Mouse (Mus musculus): ENCODE results near the gene Ankrd44. TPM values are rescaled to one million over a fixed set of nuclear protein-coding genes. Genes with fewer than 3 reads are reported as not detected.

The Ankrd44 gene
- polyA plus RNA-seq, 1 experiment: 73.9 TPM

DNA sequence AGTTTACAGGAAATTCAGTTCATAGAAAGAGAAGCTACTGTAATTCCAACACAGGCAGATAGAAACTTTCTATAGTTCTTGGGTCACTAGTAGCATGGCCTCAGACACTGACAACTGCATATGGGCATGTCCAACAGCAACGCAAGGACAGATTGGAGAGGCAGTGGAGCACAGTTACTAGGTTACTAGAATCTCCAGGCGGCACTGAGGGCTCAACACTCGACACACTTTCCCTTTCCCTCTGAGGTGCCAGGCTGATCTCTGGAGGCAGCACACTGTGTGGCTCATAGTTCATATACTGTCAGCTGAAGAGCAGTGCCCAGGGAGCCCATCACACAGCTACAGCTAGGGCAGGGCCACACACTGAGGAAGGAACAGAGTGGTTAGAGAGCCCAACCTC lies 118.4 kb downstream of the Ankrd44 start:
- H3K4me3 ChIP-seq (ENCODE audit: insufficient read depth, low read length): no peak overlapping the region
- peaks cover 17% of the 10 kb centered on the region for H3K4me1 ChIP-seq (ENCODE audit: control insufficient read depth, insufficient read depth, low read length)
- TF ChIP-seq POLR2A (IDR thresholded peaks at IDR 0.05; ENCODE audit: borderline replicate concordance, low read depth, low read length): no peak
- no peak for TF ChIP-seq CTCF (IDR thresholded peaks at IDR 0.05; ENCODE audit: low read depth, low read length)
- H3K27ac ChIP-seq (ENCODE audit: insufficient read depth, low read depth, low read length): no peak overlapping the region

GRCm38 (mm10) chr1:54806116-54806850 lies 119.9 kb downstream of the Ankrd44 start:
- TF ChIP-seq POLR2A (IDR thresholded peaks at IDR 0.05; ENCODE audit: borderline replicate concordance, low read depth, low read length): no peak
- no peak for TF ChIP-seq CTCF (IDR thresholded peaks at IDR 0.05; ENCODE audit: low read depth, low read length)
- H3K4me1 ChIP-seq (ENCODE audit: control insufficient read depth, insufficient read depth, low read length): peaks cover 19% of the 10 kb centered on the region

GRCm38 (mm10) chr1:54804406-54804805 lies 121.8 kb downstream of the Ankrd44 start:
- H3K27ac ChIP-seq (ENCODE audit: insufficient read depth, low read depth, low read length): no peak overlapping the region
- peaks cover 10% of the 10 kb centered on the region for H3K4me1 ChIP-seq (ENCODE audit: control insufficient read depth, insufficient read depth, low read length)
- TF ChIP-seq CTCF (IDR thresholded peaks at IDR 0.05; ENCODE audit: low read depth, low read length): no peak
- TF ChIP-seq POLR2A (IDR thresholded peaks at IDR 0.05; ENCODE audit: borderline replicate concordance, low read depth, low read length): no peak
- H3K4me3 ChIP-seq (ENCODE audit: insufficient read depth, low read length): no peak overlapping the region

More at GRCm38 (mm10) chr1:54806116-54806850, 119.9 kb downstream of the Ankrd44 start:
- H3K27ac ChIP-seq (ENCODE audit: insufficient read depth, low read depth, low read length): no peak overlapping the region
- H3K4me3 ChIP-seq (ENCODE audit: insufficient read depth, low read length): no peak overlapping the region

- H3K27ac ChIP-seq (ENCODE audit: insufficient read depth, low read depth, low read length): no peak overlapping the region
- TF ChIP-seq CTCF (IDR thresholded peaks at IDR 0.05; ENCODE audit: low read depth, low read length) (no peak), POLR2A (IDR thresholded peaks at IDR 0.05; ENCODE audit: borderline replicate concordance, low read depth, low read length) (no peak)
These were observed 123.5 kb downstream of the Ankrd44 start for GRCm38 (mm10) chr1:54802703-54803102.

DNA sequence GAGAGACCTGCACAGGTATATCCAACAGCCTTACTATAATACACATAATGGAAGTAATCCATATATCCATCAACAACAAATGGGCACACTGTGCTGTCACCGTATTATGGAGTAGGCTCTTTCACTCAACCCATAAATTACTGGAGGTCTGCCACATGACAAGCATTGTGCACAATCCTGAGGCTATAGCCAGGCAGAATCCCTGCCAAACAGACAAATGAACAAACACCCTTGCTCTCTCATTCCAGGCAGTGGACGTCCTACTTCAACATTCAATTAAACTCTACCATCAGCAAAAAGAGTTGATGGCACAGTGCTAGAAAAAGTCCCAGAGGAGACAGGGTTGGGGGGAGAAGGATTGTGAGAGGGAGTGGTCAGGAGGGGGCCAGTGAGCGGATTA lies 124.9 kb downstream of the Ankrd44 start:
- H3K4me1 ChIP-seq (ENCODE audit: control insufficient read depth, insufficient read depth, low read length): peaks cover 16% of the 10 kb centered on the region
- TF ChIP-seq POLR2A (IDR thresholded peaks at IDR 0.05; ENCODE audit: borderline replicate concordance, low read depth, low read length): no peak
- TF ChIP-seq CTCF (IDR thresholded peaks at IDR 0.05; ENCODE audit: low read depth, low read length): no peak
- no peak overlapping the region for H3K27ac ChIP-seq (ENCODE audit: insufficient read depth, low read depth, low read length)
- no peak overlapping the region for H3K4me3 ChIP-seq (ENCODE audit: insufficient read depth, low read length)

More at GRCm38 (mm10) chr1:54802703-54803102, 123.5 kb downstream of the Ankrd44 start:
- Histone ChIP-seq H3K4me1 (ENCODE audit: control insufficient read depth, insufficient read depth, low read length) (peaks cover 16% of the 10 kb centered on the region), H3K4me3 (ENCODE audit: insufficient read depth, low read length) (no peak overlapping the region)

GRCm38 (mm10) chr1:54799421-54799820 lies 126.8 kb downstream of the Ankrd44 start:
- peaks cover 20% of the 10 kb centered on the region for H3K4me1 ChIP-seq (ENCODE audit: control insufficient read depth, insufficient read depth, low read length)
- TF ChIP-seq CTCF (IDR thresholded peaks at IDR 0.05; ENCODE audit: low read depth, low read length) (no peak), POLR2A (IDR thresholded peaks at IDR 0.05; ENCODE audit: borderline replicate concordance, low read depth, low read length) (no peak)
- no peak overlapping the region for H3K4me3 ChIP-seq (ENCODE audit: insufficient read depth, low read length)
- no peak overlapping the region for H3K27ac ChIP-seq (ENCODE audit: insufficient read depth, low read depth, low read length)

GRCm38 (mm10) chr1:54798415-54798814 lies 127.8 kb downstream of the Ankrd44 start:
- Histone ChIP-seq H3K4me3 (ENCODE audit: insufficient read depth, low read length) (no peak overlapping the region), H3K4me1 (ENCODE audit: control insufficient read depth, insufficient read depth, low read length) (peaks cover 20% of the 10 kb centered on the region), H3K27ac (ENCODE audit: insufficient read depth, low read depth, low read length) (peak overlapping the region; percentile 84)
- TF ChIP-seq POLR2A (IDR thresholded peaks at IDR 0.05; ENCODE audit: borderline replicate concordance, low read depth, low read length) (no peak), CTCF (IDR thresholded peaks at IDR 0.05; ENCODE audit: low read depth, low read length) (no peak)

GRCm38 (mm10) chr1:54794709-54795108 lies 131.5 kb downstream of the Ankrd44 start:
- peaks cover 18% of the 10 kb centered on the region for H3K4me1 ChIP-seq (ENCODE audit: control insufficient read depth, insufficient read depth, low read length)
- no peak overlapping the region for H3K4me3 ChIP-seq (ENCODE audit: insufficient read depth, low read length)
- no peak overlapping the region for H3K27ac ChIP-seq (ENCODE audit: insufficient read depth, low read depth, low read length)
- TF ChIP-seq POLR2A (IDR thresholded peaks at IDR 0.05; ENCODE audit: borderline replicate concordance, low read depth, low read length) (no peak), CTCF (IDR thresholded peaks at IDR 0.05; ENCODE audit: low read depth, low read length) (no peak)

GRCm38 (mm10) chr1:54791406-54791805 lies 134.8 kb downstream of the Ankrd44 start:
- H3K4me3 ChIP-seq (ENCODE audit: insufficient read depth, low read length): no peak overlapping the region
- no peak for TF ChIP-seq POLR2A (IDR thresholded peaks at IDR 0.05; ENCODE audit: borderline replicate concordance, low read depth, low read length)
- TF ChIP-seq CTCF (IDR thresholded peaks at IDR 0.05; ENCODE audit: low read depth, low read length): no peak
- H3K4me1 ChIP-seq (ENCODE audit: control insufficient read depth, insufficient read depth, low read length): peaks cover 3% of the 10 kb centered on the region
- no peak overlapping the region for H3K27ac ChIP-seq (ENCODE audit: insufficient read depth, low read depth, low read length)

DNA sequence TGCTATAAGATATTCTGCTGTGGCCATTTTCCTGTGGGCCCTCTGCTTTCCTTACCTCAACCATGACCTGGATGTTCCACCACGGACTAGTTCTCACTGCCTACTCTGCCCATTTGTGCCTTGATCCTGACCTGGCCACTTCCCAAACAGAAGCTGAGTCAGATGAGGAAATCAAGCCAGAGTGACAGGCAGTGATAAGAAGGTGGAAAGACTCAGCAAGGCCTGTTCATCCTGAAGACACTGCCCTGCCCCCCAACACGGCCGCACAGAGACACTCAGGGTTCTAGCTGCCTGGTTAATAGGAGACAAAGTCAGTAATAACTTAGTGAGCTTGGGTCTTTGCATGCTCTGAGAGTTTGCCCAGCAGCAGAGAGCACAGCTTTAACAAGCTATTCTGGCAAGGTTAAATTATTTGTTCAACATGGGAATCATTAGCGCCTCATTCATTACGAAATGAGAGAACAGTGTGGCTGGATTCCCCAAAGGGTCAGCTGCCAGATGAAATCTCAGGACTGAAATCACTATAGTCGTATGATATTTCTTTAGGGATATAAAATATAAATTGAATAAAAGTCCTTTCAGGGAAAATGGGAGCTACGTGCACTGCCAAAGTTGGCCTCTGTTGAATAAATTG lies 136.7 kb downstream of the Ankrd44 start:
- Histone ChIP-seq H3K4me1 (ENCODE audit: control insufficient read depth, insufficient read depth, low read length) (no peaks in the 10 kb centered on the region), H3K4me3 (ENCODE audit: insufficient read depth, low read length) (no peak overlapping the region), H3K27ac (ENCODE audit: insufficient read depth, low read depth, low read length) (no peak overlapping the region)
- TF ChIP-seq POLR2A (IDR thresholded peaks at IDR 0.05; ENCODE audit: borderline replicate concordance, low read depth, low read length) (no peak), CTCF (IDR thresholded peaks at IDR 0.05; ENCODE audit: low read depth, low read length) (no peak)

All from bone marrow macrophage, adult 2 months (primary cell).